Mouse (Mus musculus) hindbrain, embryonic 15.5 days (tissue): ENCODE measurements at regions not wholly inside any gene's neighbourhood (a gene's known extent, or its start where the extent isn't known, plus 50 kb on each side); places are given as distances from the start of the nearest gene placed in this dataset.

Experiments
- ATAC-seq: fragments of 200-750 bp; cut with Nextera tagmentation; 2 replicates; pipeline ENCODE4 v1.8.0; 2017; ENCODE audit warnings: low read depth, moderate number of reproducible peaks, moderate TSS enrichment; ENCODE audit not compliant: low FRiP score
- H3K27ac ChIP-seq: fragments of 300-500 bp; sonication (generic); replicated peaks from 2 replicates; pipeline ENCODE4 v1.5.1; 2015; ENCODE audit warnings: mild to moderate bottlenecking, inconsistent platforms
- H3K27me3 ChIP-seq: fragments of 300-500 bp; sonication (generic); 2 replicates; pipeline ENCODE4 v1.6.1; 2015; ENCODE audit warnings: control low read depth, inconsistent platforms
- H3K36me3 ChIP-seq: fragments of 300-500 bp; sonication (generic); 2 replicates; pipeline ENCODE4 v1.6.1; 2015; ENCODE audit warnings: control low read depth, inconsistent platforms
- H3K4me1 ChIP-seq: fragments of 300-500 bp; sonication (generic); replicated peaks from 2 replicates; pipeline ENCODE4 v1.6.1; 2015; ENCODE audit warnings: control low read depth, inconsistent platforms
- H3K4me2 ChIP-seq: fragments of 300-500 bp; sonication (generic); 2 replicates; pipeline ENCODE4 v1.6.1; 2015; ENCODE audit warnings: moderate library complexity, mild to moderate bottlenecking, inconsistent platforms
- H3K4me3 ChIP-seq: fragments of 300-500 bp; sonication (generic); 2 replicates; pipeline ENCODE4 v1.5.1; 2015; ENCODE audit warnings: mild to moderate bottlenecking, inconsistent platforms
- H3K9ac ChIP-seq: fragments of 300-500 bp; sonication (generic); 2 replicates; pipeline ENCODE4 v1.6.1; 2015; ENCODE audit warnings: inconsistent platforms
- H3K9me3 ChIP-seq: fragments of 300-500 bp; sonication (generic); 2 replicates; pipeline ENCODE4 v1.6.1; 2016; ENCODE audit warnings: control low read depth, inconsistent platforms
- WGBS: fragments of 180-500 bp; shearing (Covaris S2); methylation state at CpG from one replicate; pipeline ENCODE4 v1.1.7; 2015; 5-methylcytosine and 5-hydroxymethylcytosine counted together

DNA sequence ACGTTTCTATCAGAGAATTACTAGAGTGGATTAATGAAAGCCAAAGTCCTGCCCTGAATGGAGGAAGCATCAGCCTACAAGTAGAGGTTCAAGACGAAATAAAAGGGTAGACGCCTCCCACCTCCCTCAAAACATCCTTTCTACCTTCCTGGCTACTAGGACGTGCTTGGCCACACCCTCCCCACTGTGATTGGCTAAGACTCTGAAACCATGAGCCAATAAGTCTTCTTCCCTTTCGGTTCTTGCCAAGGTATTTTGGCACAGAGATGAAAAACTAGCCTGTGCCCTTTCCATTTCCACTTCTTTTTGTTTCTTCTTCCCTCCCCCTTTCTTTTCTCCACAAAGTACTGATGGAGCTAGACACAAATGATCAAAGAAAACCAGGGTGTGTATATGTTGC lies 160.3 kb upstream of the Prickle1 start:
- H3K27me3 ChIP-seq: no peaks in the 10 kb centered on the region
- WGBS: 78% methylated on average over 5 of the region's 5 CpGs
- no peak for ATAC-seq
- H3K36me3 ChIP-seq: no peaks in the 10 kb centered on the region
- H3K4me3 ChIP-seq: no peak overlapping the region
- H3K9me3 ChIP-seq: no peaks in the 10 kb centered on the region
- H3K9ac ChIP-seq: no peak overlapping the region
- no peaks in the 10 kb centered on the region for H3K4me1 ChIP-seq
- H3K4me2 ChIP-seq: no peak overlapping the region
- H3K27ac ChIP-seq: no peak overlapping the region

DNA sequence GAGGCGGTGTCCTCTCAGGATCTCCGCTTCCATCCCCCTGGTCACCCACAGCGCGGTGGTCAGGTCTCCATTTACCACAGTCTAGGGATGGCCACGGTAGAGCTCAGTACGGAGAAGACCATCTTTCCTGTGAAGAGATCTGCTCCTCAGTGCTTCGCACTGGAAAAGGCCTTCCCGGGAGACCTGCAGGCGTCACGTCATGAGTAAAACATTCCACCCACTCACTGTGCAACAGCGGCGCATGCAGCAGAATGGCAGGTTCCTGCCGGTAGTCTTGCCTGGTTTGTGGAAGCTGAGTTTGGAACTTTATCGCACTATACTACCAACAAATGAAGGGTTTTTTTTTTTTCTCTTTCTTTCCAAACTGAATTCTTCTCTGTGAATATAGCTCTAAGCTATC lies 156.1 kb upstream of the Prickle1 start:
- no peak overlapping the region for H3K4me2 ChIP-seq
- no peaks in the 10 kb centered on the region for H3K27me3 ChIP-seq
- H3K9ac ChIP-seq: no peak overlapping the region
- no peak overlapping the region for H3K4me3 ChIP-seq
- WGBS: 82% methylated on average over 14 of the region's 14 CpGs
- H3K27ac ChIP-seq: no peak overlapping the region
- no peaks in the 10 kb centered on the region for H3K4me1 ChIP-seq
- H3K9me3 ChIP-seq: no peaks in the 10 kb centered on the region
- no peaks in the 10 kb centered on the region for H3K36me3 ChIP-seq
- no peak for ATAC-seq

GRCm38 (mm10) chr15:93750953-93751352 lies 155.3 kb upstream of the Prickle1 start:
- H3K9me3 ChIP-seq: no peaks in the 10 kb centered on the region
- no peak overlapping the region for H3K4me2 ChIP-seq
- H3K9ac ChIP-seq: no peak overlapping the region

DNA sequence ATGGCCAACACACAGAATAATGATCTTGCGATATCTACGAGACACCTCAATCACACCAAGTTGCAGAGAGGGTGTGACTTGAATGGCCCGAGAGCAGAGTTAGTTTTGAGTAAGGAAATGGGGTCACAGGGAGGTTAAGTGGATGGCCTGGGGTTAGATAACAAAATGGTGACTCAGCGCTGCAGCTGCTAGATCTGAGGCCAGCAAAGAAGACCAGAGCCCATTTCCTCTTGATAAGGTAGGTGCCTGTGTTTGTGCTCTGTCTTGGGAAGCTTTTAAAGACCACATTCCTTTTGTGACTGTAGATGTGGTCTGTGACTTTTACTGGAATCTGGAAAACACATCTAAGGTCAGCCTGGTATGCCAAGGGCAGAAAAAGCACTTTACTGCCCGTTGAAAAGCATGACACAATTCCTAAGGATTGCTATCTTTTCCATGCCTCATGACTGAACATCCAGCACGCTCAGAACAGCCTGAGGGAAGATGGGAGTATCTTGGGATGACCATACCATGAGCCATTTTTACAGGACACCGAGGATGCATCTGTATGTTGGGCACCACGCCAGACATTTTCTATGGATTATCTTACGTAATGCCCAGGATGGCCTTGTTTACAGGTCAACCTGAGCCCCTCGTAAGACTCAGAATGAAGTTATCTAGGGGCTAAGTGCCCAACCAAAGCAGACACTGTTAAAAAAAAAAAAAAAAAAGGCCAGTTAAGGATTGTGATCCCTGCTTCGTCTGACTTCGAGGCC lies 148.7 kb upstream of the Prickle1 start:
- no peak for ATAC-seq
- H3K27me3 ChIP-seq: no peaks in the 10 kb centered on the region
- H3K9ac ChIP-seq: no peak overlapping the region
- no peaks in the 10 kb centered on the region for H3K36me3 ChIP-seq
- no peak overlapping the region for H3K4me3 ChIP-seq
- H3K27ac ChIP-seq: no peak overlapping the region
- WGBS: 74% methylated on average over 12 of the region's 12 CpGs
- no peaks in the 10 kb centered on the region for H3K9me3 ChIP-seq
- H3K4me1 ChIP-seq: no peaks in the 10 kb centered on the region
- no peak overlapping the region for H3K4me2 ChIP-seq

More at GRCm38 (mm10) chr15:93750953-93751352, 155.3 kb upstream of the Prickle1 start:
- Histone ChIP-seq H3K4me3 (no peak overlapping the region), H3K36me3 (no peaks in the 10 kb centered on the region), H3K4me1 (no peaks in the 10 kb centered on the region), H3K27me3 (no peaks in the 10 kb centered on the region), H3K27ac (no peak overlapping the region)
- WGBS: 66% methylated on average over 8 of the region's 8 CpGs
- ATAC-seq: no peak

DNA sequence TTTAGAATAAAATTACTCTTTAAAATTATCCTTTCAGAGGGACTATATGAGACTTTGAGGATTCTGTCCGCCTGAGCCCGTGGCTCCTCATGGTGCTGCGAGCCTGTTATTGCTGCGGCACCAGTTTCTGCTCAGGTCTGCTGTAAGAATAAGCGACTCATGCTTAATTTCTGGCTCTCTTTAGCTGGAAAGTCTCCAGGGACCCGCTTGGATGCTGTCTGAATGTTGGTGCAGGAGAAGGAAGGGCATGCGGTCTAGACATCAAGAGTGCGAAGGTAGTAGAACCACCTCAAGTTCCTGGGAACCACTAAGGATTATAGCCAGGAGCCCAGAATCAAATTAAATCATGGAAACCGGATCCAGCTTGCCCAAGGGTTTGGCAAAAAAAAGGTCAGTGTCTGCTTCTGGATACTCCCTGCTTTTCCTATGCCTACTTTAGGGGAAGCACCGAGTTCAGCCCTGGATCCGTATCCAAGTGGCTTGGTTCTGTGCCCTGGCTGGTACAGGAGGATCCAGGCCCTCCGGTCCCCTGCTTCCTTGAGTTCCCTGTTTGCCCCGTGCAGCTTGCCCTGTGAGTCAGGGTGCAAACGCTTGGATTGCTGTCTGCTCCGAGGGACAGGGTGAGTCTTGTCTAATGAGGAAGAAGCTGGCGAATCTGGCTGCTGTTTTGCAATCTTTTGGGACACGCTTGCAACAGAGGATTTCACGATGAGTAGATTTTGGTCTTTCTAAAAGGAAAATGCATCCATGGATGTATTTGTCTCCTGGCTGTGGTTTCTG lies 138.2 kb upstream of the Prickle1 start:
- Histone ChIP-seq H3K4me2 (no peak overlapping the region), H3K9me3 (no peaks in the 10 kb centered on the region), H3K27me3 (no peaks in the 10 kb centered on the region), H3K36me3 (no peaks in the 10 kb centered on the region), H3K9ac (no peak overlapping the region), H3K4me3 (no peak overlapping the region), H3K27ac (no peak overlapping the region), H3K4me1 (0 out of 2 replicates have a peak, but pooled peaks cover 4% of the 10 kb centered on the region)
- 84% methylated on average over 18 of the region's 18 CpGs for WGBS
- no peak for ATAC-seq

DNA sequence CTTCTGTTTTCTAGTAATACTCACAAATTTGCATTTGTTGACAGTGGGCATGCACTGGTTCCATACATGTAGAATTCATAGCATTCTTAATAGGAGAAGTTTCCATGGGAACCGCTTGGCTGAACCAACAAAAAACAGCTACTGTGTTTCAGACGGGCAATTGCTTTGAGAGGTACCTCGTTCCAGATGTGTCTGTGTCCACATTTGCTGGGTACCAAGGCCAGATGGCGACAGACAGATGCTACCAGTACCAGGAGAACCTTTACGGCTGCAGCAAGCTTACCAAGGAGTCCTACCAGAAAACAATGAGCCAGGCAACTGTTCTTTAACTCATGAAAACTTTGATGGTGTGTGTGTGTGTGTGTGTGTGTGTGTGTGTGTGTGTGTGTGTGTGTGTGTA lies 137.1 kb upstream of the Prickle1 start:
- 61% methylated on average over 5 of the region's 5 CpGs for WGBS
- no peaks in the 10 kb centered on the region for H3K27me3 ChIP-seq
- H3K4me2 ChIP-seq: no peak overlapping the region
- no peaks in the 10 kb centered on the region for H3K36me3 ChIP-seq
- H3K9ac ChIP-seq: no peak overlapping the region
- H3K4me1 ChIP-seq: 0 out of 2 replicates have a peak, but pooled peaks cover 4% of the 10 kb centered on the region
- no peak for ATAC-seq
- H3K9me3 ChIP-seq: no peaks in the 10 kb centered on the region
- no peak overlapping the region for H3K4me3 ChIP-seq
- no peak overlapping the region for H3K27ac ChIP-seq

DNA sequence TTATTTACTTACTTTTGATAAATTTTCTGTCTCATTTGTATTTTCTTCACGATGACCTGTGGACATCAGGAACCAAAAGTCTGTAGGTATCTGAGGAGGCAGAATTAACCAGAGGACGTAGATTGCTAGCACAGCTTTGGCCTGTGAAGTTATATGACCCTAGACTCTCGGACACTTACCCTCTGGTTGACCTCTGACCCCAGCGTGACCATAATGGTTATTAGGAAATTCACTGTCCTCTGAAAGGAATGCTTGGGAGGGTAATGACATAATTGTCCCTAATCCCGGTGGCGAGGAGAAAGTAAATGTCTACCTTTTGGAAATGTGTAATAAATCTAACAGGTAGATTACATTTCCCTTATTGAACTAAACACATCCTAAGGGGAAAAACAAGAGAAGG lies 135.5 kb upstream of the Prickle1 start:
- no peak overlapping the region for H3K4me2 ChIP-seq

GRCm38 (mm10) chr15:93715443-93715842 lies 119.8 kb upstream of the Prickle1 start:
- H3K36me3 ChIP-seq: no peaks in the 10 kb centered on the region
- no peaks in the 10 kb centered on the region for H3K27me3 ChIP-seq
- WGBS: 71% methylated on average over 4 of the region's 4 CpGs
- H3K4me2 ChIP-seq: no peak overlapping the region
- no peaks in the 10 kb centered on the region for H3K4me1 ChIP-seq
- no peak overlapping the region for H3K4me3 ChIP-seq
- H3K27ac ChIP-seq: no peak overlapping the region
- H3K9ac ChIP-seq: no peak overlapping the region
- no peaks in the 10 kb centered on the region for H3K9me3 ChIP-seq
- no peak for ATAC-seq

More for the DNA sequence above, 135.5 kb upstream of the Prickle1 start:
- Histone ChIP-seq H3K4me3 (no peak overlapping the region), H3K27me3 (no peaks in the 10 kb centered on the region), H3K9me3 (no peaks in the 10 kb centered on the region), H3K4me1 (0 out of 2 replicates have a peak, but pooled peaks cover 4% of the 10 kb centered on the region), H3K27ac (no peak overlapping the region), H3K36me3 (no peaks in the 10 kb centered on the region), H3K9ac (no peak overlapping the region)
- 67% methylated on average over 6 of the region's 6 CpGs for WGBS
- no peak for ATAC-seq

- Histone ChIP-seq H3K27ac (no peak overlapping the region), H3K36me3 (no peaks in the 10 kb centered on the region), H3K4me2 (no peak overlapping the region), H3K9me3 (no peaks in the 10 kb centered on the region), H3K4me3 (no peak overlapping the region), H3K27me3 (no peaks in the 10 kb centered on the region), H3K4me1 (no peaks in the 10 kb centered on the region), H3K9ac (no peak overlapping the region)
- 87% methylated on average over 7 of the region's 7 CpGs for WGBS
- ATAC-seq: no peak
Measured at GRCm38 (mm10) chr15:93713428-93713827, 117.7 kb upstream of the Prickle1 start.

DNA sequence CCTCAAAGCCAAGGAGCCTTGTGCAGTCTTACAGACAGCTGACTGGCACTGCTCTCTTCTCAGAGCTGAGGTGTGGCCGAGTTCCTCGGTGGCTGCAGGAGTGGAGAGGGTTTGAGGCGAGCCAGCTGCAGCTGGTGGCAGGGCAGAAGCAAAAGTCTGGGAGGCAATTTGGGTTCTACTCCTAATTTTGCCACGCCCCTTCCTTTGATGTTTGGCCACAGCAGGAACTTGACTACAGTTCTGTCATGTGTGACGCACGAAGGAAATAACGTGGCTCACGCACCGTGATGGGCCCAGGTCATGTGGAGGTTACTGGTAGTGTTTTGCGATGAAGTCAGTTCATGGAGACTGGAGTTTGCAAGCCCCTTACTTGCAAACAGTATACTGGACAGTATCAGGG lies 116.9 kb upstream of the Prickle1 start:
- Histone ChIP-seq H3K4me3 (no peak overlapping the region), H3K9me3 (no peaks in the 10 kb centered on the region), H3K27ac (no peak overlapping the region), H3K36me3 (no peaks in the 10 kb centered on the region), H3K4me2 (no peak overlapping the region), H3K4me1 (no peaks in the 10 kb centered on the region), H3K27me3 (no peaks in the 10 kb centered on the region), H3K9ac (no peak overlapping the region)
- WGBS: 76% methylated on average over 10 of the region's 10 CpGs
- no peak for ATAC-seq

- no peaks in the 10 kb centered on the region for H3K27me3 ChIP-seq
- ATAC-seq: no peak
- 72% methylated on average over 13 of the region's 13 CpGs for whole genome bisulfite sequencing
- H3K27ac ChIP-seq: no peak overlapping the region
- H3K4me3 ChIP-seq: no peak overlapping the region
- H3K9ac ChIP-seq: no peak overlapping the region
- H3K4me2 ChIP-seq: no peak overlapping the region
- H3K9me3 ChIP-seq: no peaks in the 10 kb centered on the region
- no peaks in the 10 kb centered on the region for H3K4me1 ChIP-seq
- no peaks in the 10 kb centered on the region for H3K36me3 ChIP-seq
Measured at GRCm38 (mm10) chr15:93711150-93711784, 115.6 kb upstream of the Prickle1 start.

DNA sequence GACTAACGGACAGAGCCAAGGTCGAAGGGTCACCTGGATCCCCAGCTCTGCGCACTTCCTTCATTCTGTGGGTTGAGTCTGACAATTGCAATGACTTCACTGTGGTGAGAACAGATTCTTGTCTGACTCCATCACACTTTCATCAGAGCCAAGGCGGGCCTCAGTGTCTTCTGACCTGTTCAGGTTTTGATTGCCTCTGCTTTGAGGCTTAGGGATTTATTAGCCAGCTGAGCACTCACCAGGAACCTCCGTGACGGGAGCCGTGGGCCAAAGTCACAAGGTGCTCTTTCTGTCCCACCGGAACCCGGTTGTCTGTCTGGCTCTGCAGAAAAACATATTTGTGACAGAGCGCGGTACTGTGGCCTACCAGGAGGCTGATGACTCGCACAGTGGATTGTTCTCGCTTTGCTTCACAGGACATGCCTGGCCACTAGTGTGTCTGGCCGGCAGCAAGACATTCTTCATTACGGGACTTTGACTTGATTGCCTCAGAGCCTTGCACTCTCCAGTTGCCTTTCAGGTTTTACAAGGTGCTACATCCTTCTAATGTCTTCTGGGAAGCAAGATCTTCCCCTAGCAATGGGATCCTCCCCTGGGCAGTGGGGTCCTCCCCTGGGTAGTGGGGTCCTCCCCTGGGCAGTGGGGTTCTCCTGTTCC lies 114.9 kb upstream of the Prickle1 start:
- Histone ChIP-seq H3K4me3 (no peak overlapping the region), H3K36me3 (no peaks in the 10 kb centered on the region), H3K27me3 (no peaks in the 10 kb centered on the region), H3K27ac (no peak overlapping the region), H3K9ac (no peak overlapping the region), H3K4me2 (no peak overlapping the region), H3K4me1 (no peaks in the 10 kb centered on the region), H3K9me3 (no peaks in the 10 kb centered on the region)
- 91% methylated on average over 15 of the region's 15 CpGs for WGBS
- ATAC-seq: no peak
